Mouse (Mus musculus) kidney, postnatal 10 days (tissue): ENCODE results near the gene Yipf1.

Experiments used
- DNase-seq: peaks from one replicate; pipeline ENCODE4 v3.0.0; 2021; ENCODE audit warnings: mixed read lengths

Yipf1 gene

DNA sequence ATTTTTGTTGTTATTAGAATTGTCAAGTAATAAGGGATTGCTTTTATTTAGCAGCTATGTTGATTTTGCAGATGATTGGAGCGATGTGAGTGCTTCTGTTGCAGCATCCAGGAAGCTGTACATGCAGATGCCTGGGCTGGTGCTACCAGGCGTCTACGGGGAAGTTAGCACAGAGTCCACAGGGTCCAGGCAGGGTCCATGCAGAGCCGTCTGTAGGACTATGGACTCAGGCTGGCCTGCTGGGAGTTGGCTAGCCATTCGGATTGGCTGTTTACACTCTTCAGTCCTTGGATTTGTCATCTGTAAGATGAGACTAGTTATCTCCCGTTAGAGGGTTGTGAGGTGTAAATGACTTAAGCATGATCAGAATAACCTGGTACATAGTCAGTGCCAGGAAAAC, 64.8 kb downstream of the Yipf1 start:
- peak; percentile 51 for DNase-seq

DNA sequence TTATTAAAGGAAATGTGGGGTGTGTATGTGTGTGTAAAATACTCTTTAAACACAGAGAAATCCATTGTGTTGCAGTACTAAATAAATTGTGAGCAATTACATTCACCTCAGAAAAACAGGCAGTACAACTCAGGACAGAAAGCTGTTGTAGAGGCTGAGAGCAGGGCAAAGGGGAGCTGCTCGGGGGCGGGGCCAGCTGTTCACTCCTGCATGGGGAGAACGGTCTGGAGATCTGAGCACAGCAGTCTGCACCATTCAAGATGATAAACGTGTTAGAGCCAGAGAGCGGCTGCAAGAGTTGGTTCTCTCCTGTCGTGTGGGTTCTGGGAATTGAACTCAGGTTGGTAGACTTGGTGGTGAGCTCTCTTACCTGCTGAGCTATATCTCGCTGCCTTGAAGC, 66.7 kb downstream of the Yipf1 start:
- DNase-seq, result peak; percentile 20

DNA sequence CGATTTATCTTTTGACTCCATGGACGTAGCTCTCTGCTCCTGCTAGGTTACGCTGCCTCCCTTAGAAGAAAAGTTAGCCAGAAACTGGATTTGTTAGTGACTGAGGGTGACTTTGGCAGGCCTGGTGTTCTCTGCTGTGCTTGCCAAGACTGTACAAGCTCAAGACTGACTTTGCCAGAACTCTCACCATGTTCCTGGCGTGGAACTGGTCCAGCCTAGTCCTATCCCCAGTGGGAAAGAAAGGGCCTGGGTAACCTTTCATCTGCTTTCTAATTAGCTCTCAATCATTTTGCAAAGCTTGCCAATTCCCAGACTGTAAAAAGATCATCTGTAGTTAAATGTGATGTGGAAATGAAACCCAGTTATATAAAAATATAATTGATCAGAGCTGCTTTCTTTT, 72.9 kb downstream of the Yipf1 start:
- no peak for DNase-seq

DNA sequence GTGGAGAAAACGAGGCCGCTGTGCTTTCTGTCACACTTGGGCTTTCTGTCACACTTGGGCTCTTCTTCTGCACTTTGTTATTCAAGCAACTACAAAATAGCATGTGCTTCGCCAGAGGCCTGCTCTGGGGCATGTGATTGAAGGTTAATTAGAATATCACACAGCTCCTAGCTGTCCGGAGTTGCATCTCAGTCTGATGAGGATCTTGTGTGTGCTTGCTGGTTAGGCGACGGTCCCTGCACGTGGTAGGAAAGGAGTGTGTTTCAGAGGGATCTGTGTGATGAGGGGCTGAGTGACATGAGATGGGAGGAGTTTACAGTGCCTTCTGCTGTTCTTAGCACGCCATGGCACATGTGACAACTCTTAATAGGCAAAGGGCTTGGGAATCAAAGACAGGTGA, 73.3 kb downstream of the Yipf1 start:
- DNase-seq, result no peak

DNA sequence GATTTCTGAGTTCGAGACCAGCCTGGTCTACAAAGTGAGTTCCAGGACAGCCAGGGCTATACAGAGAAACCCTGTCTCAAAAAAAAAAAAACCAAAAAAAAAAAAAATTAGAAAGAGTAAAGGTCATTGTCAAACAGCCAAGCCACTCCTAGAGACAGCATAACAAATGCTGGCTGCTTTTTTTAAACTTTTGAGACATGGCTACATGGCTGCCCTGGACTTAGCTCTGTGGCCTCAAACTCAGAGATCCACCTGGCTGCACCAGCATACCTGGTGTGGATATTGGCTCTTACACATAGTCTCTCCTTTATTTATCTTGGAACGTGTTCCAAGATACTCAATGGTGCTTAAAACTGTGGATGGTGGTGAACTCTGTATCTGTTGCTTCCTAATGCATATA, 74.1 kb downstream of the Yipf1 start:
- no peak for DNase-seq

DNA sequence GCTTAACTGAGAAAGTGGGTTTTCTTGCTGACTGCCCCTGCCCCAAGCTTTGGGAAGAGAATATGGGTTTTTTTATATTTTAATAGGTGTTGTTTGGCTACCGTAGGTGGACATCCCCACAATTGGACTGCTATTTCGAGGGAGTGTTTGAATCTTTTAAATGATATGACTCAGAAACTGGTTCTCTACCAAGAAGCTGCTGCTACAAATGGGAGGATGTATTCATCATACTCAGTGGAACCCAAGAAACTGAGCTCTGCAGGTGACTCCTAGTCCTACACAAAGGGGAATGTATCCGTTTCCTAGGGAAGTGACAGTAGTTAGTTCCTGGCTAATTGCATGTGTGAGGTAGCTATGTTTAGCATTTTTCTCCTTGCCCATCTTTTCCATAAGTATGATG, 75.2 kb downstream of the Yipf1 start:
- DNase-seq, result no peak

DNA sequence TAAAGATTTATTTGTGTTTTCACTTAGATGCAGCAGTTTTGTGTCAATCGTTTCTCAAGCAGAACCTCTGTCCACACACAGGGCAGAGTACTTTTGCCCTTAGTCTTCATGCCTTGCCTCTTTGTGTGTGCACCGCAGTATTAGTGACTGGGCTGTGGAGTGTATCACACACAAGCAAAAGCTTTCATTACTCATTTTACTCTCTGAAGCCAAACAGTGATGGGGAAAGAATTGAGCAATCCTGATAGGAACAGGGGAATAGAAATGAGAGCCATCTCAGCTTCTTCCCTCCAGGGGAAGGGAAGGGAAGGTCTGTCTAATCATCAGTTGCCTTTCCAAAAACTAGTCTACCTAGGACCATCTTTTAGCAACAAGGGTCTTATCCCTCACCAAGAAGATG, 79.6 kb downstream of the Yipf1 start:
- DNase-seq, result no peak
